Mouse (Mus musculus) adipocyte (in vitro differentiated cells): ENCODE data around the gene Grap2.

Source experiments
- DNase-seq: peaks from one replicate; pipeline ENCODE4 v3.0.0-alpha.2; 2016; ENCODE audit warnings: low spot score

The Grap2 gene

GRCm38 (mm10) chr15:80601456-80601855 lies 29.1 kb downstream of the Grap2 start:
- no peak for DNase-seq

- DNase-seq: no peak
Observed at GRCm38 (mm10) chr15:80602487-80602886, 30.1 kb downstream of the Grap2 start.

- no peak for DNase-seq
Observed at GRCm38 (mm10) chr15:80604026-80604425, 31.6 kb downstream of the Grap2 start.

GRCm38 (mm10) chr15:80607970-80608369 lies 35.6 kb downstream of the Grap2 start:
- no peak for DNase-seq

GRCm38 (mm10) chr15:80610335-80610734 lies 37.9 kb downstream of the Grap2 start:
- DNase-seq: no peak

- no peak for DNase-seq
Observed at GRCm38 (mm10) chr15:80611478-80611877, 39.1 kb downstream of the Grap2 start.

GRCm38 (mm10) chr15:80613904-80614303 lies 41.5 kb downstream of the Grap2 start:
- no peak for DNase-seq

- DNase-seq: no peak
Observed at GRCm38 (mm10) chr15:80614500-80615289, 42.3 kb downstream of the Grap2 start.

GRCm38 (mm10) chr15:80615290-80615570 lies 42.8 kb downstream of the Grap2 start:
- DNase-seq: no peak

- no peak for DNase-seq
Observed at GRCm38 (mm10) chr15:80615636-80616383, 43.4 kb downstream of the Grap2 start.

- DNase-seq: no peak
Observed at GRCm38 (mm10) chr15:80617839-80618238, 45.4 kb downstream of the Grap2 start.

- no peak for DNase-seq
Observed at GRCm38 (mm10) chr15:80619166-80619565, 46.8 kb downstream of the Grap2 start.

GRCm38 (mm10) chr15:80619786-80620185 lies 47.4 kb downstream of the Grap2 start:
- no peak for DNase-seq

- no peak for DNase-seq
Observed at GRCm38 (mm10) chr15:80620371-80620770, 48.0 kb downstream of the Grap2 start.

GRCm38 (mm10) chr15:80623171-80623837 lies 50.9 kb downstream of the Grap2 start:
- no peak for DNase-seq

- no peak for DNase-seq
Observed at GRCm38 (mm10) chr15:80626472-80626871, 54.1 kb downstream of the Grap2 start.

- DNase-seq: no peak
Observed at GRCm38 (mm10) chr15:80630147-80630546, 57.8 kb downstream of the Grap2 start.

- no peak for DNase-seq
Observed at GRCm38 (mm10) chr15:80630711-80631110, 58.3 kb downstream of the Grap2 start.

GRCm38 (mm10) chr15:80631311-80631710 lies 58.9 kb downstream of the Grap2 start:
- no peak for DNase-seq

GRCm38 (mm10) chr15:80632280-80632893 lies 60.0 kb downstream of the Grap2 start:
- DNase-seq: no peak

- peak; percentile 75 for DNase-seq
Observed at GRCm38 (mm10) chr15:80634391-80635193, 62.2 kb downstream of the Grap2 start.
